Mouse (Mus musculus) forebrain, embryonic 10.5 days (tissue): Measurements from ENCODE around the gene Dennd6a. TPM values are rescaled to one million over a fixed set of nuclear protein-coding genes. Genes with fewer than 3 reads are reported as not detected.

Source experiments
- DNase-seq: peaks from one replicate; pipeline ENCODE4 v3.0.0-alpha.2; 2017; ENCODE audit warnings: low spot score; ENCODE audit errors: extremely low spot score
- H3K27ac ChIP-seq: fragments of 300-500 bp; sonication (generic); 2 replicates; pipeline ENCODE4 v1.5.1; 2016; ENCODE audit warnings: mild to moderate bottlenecking
- H3K27me3 ChIP-seq: fragments of 300-500 bp; sonication (generic); 2 replicates; pipeline ENCODE4 v1.6.1; 2016; ENCODE audit warnings: mild to moderate bottlenecking; ENCODE audit not compliant: poor library complexity, severe bottlenecking
- H3K36me3 ChIP-seq: fragments of 300-500 bp; sonication (generic); replicated peaks from 2 replicates; pipeline ENCODE4 v1.6.1; 2016; ENCODE audit warnings: mild to moderate bottlenecking, moderate library complexity
- H3K4me1 ChIP-seq: fragments of 300-500 bp; sonication (generic); 2 replicates; pipeline ENCODE4 v1.6.1; 2016
- H3K4me3 ChIP-seq: fragments of 300-500 bp; sonication (generic); 2 replicates; pipeline ENCODE4 v1.5.1; 2016; ENCODE audit warnings: mild to moderate bottlenecking, moderate library complexity
- H3K9me3 ChIP-seq: fragments of 300-500 bp; sonication (generic); 2 replicates; pipeline ENCODE4 v1.6.1; 2016; ENCODE audit warnings: mild to moderate bottlenecking, moderate library complexity
- WGBS: fragments of 180-500 bp; shearing (Covaris S2); methylation state at CpG from one replicate; pipeline ENCODE4 v1.1.7; 2016; 5-methylcytosine and 5-hydroxymethylcytosine counted together
- polyA plus RNA-seq: library from polyadenylated mRNA; unstranded; fragments of >200 nt; fragmentation: Nextera tagmentation; extraction: Ambion mirVana; gene quantifications from 2 replicates; pipeline ENCODE4 v1.2.1, GENCODE M21; 2016

The Dennd6a gene
- polyA plus RNA-seq, 1 experiment from 2014 or later: 30.5 TPM

- 85% methylated on average over 10 of the region's 10 CpGs for WGBS
- H3K27ac ChIP-seq: no peak overlapping the region
Observed at GRCm38 (mm10) chr14:26547516-26548488, 25.9 kb upstream of the Dennd6a start.

GRCm38 (mm10) chr14:26550712-26551111 lies 22.9 kb upstream of the Dennd6a start:
- H3K9me3 ChIP-seq: no peaks in the 10 kb centered on the region
- 92% methylated on average over 8 of the region's 8 CpGs for WGBS
- H3K36me3 ChIP-seq: no peaks in the 10 kb centered on the region
- H3K4me1 ChIP-seq: no peaks in the 10 kb centered on the region
- H3K4me3 ChIP-seq: no peak overlapping the region
- H3K27me3 ChIP-seq: no peaks in the 10 kb centered on the region
- no peak overlapping the region for H3K27ac ChIP-seq
- DNase-seq: no peak

More at GRCm38 (mm10) chr14:26547516-26548488, 25.9 kb upstream of the Dennd6a start:
- DNase-seq: no peak
- Histone ChIP-seq H3K27me3 (no peaks in the 10 kb centered on the region), H3K36me3 (no peaks in the 10 kb centered on the region), H3K4me3 (no peak overlapping the region), H3K9me3 (no peaks in the 10 kb centered on the region), H3K4me1 (no peaks in the 10 kb centered on the region)

GRCm38 (mm10) chr14:26552441-26552840 lies 21.2 kb upstream of the Dennd6a start:
- H3K4me3 ChIP-seq: no peak overlapping the region
- H3K27me3 ChIP-seq: no peaks in the 10 kb centered on the region
- 83% methylated on average over 2 of the region's 2 CpGs for WGBS
- H3K9me3 ChIP-seq: no peaks in the 10 kb centered on the region
- DNase-seq: no peak
- no peaks in the 10 kb centered on the region for H3K36me3 ChIP-seq
- H3K4me1 ChIP-seq: peaks cover 1% of the 10 kb centered on the region
- H3K27ac ChIP-seq: no peak overlapping the region

- Histone ChIP-seq H3K4me3 (no peak overlapping the region), H3K4me1 (peaks cover 5% of the 10 kb centered on the region), H3K36me3 (no peaks in the 10 kb centered on the region), H3K9me3 (no peaks in the 10 kb centered on the region), H3K27me3 (no peaks in the 10 kb centered on the region), H3K27ac (no peak overlapping the region)
- no peak for DNase-seq
- WGBS: 89% methylated on average over 3 of the region's 3 CpGs
Observed at GRCm38 (mm10) chr14:26552853-26553252, 20.8 kb upstream of the Dennd6a start.

- Histone ChIP-seq H3K4me3 (no peak overlapping the region), H3K4me1 (peaks cover 5% of the 10 kb centered on the region), H3K27ac (no peak overlapping the region), H3K9me3 (0 out of 2 replicates have a peak, but pooled peaks cover 3% of the 10 kb centered on the region), H3K27me3 (no peaks in the 10 kb centered on the region), H3K36me3 (no peaks in the 10 kb centered on the region)
- no peak for DNase-seq
- WGBS: 53% methylated on average over 1 of the region's 1 CpGs
Observed at GRCm38 (mm10) chr14:26557581-26557980, 16.1 kb upstream of the Dennd6a start.

- 95% methylated on average over 7 of the region's 7 CpGs for WGBS
- peaks cover 5% of the 10 kb centered on the region for H3K4me1 ChIP-seq
Observed at GRCm38 (mm10) chr14:26558536-26558935, 15.1 kb upstream of the Dennd6a start.

GRCm38 (mm10) chr14:26562247-26562646 lies 11.4 kb upstream of the Dennd6a start:
- no peak overlapping the region for H3K4me3 ChIP-seq
- H3K27me3 ChIP-seq: no peaks in the 10 kb centered on the region
- H3K27ac ChIP-seq: no peak overlapping the region
- 0 out of 2 replicates have a peak, but pooled peaks cover 3% of the 10 kb centered on the region for H3K9me3 ChIP-seq
- H3K36me3 ChIP-seq: no peaks in the 10 kb centered on the region
- 81% methylated on average over 2 of the region's 2 CpGs for WGBS
- peaks cover 5% of the 10 kb centered on the region for H3K4me1 ChIP-seq
- DNase-seq: no peak

More at GRCm38 (mm10) chr14:26558536-26558935, 15.1 kb upstream of the Dennd6a start:
- no peaks in the 10 kb centered on the region for H3K27me3 ChIP-seq
- no peak overlapping the region for H3K27ac ChIP-seq
- no peak overlapping the region for H3K4me3 ChIP-seq
- 0 out of 2 replicates have a peak, but pooled peaks cover 3% of the 10 kb centered on the region for H3K9me3 ChIP-seq
- H3K36me3 ChIP-seq: no peaks in the 10 kb centered on the region
- DNase-seq: no peak

- Histone ChIP-seq H3K27me3 (no peaks in the 10 kb centered on the region), H3K4me1 (no peaks in the 10 kb centered on the region), H3K9me3 (no peaks in the 10 kb centered on the region), H3K27ac (no peak overlapping the region), H3K36me3 (no peaks in the 10 kb centered on the region), H3K4me3 (no peak overlapping the region)
- no peak for DNase-seq
- WGBS: 88% methylated on average over 4 of the region's 4 CpGs
Observed at GRCm38 (mm10) chr14:26569880-26570279, 3.8 kb upstream of the Dennd6a start.

GRCm38 (mm10) chr14:26571951-26572675 lies 1.5 kb upstream of the Dennd6a start:
- Histone ChIP-seq H3K36me3 (no peaks in the 10 kb centered on the region), H3K9me3 (no peaks in the 10 kb centered on the region), H3K27ac (no peak overlapping the region), H3K4me3 (no peak overlapping the region), H3K27me3 (no peaks in the 10 kb centered on the region), H3K4me1 (no peaks in the 10 kb centered on the region)
- WGBS: 57% methylated on average over 4 of the region's 4 CpGs
- DNase-seq: no peak

GRCm38 (mm10) chr14:26576255-26576780 lies 2.7 kb downstream of the Dennd6a start:
- no peaks in the 10 kb centered on the region for H3K36me3 ChIP-seq
- WGBS: 75% methylated on average over 3 of the region's 3 CpGs
- no peak overlapping the region for H3K27ac ChIP-seq
- H3K4me3 ChIP-seq: no peak overlapping the region
- no peaks in the 10 kb centered on the region for H3K9me3 ChIP-seq
- H3K27me3 ChIP-seq: no peaks in the 10 kb centered on the region
- DNase-seq: no peak
- peaks cover 22% of the 10 kb centered on the region for H3K4me1 ChIP-seq

- H3K36me3 ChIP-seq: peaks cover 7% of the 10 kb centered on the region
- H3K4me1 ChIP-seq: peaks cover 23% of the 10 kb centered on the region
- peak overlapping the region; percentile 97 for H3K4me3 ChIP-seq
- 77% methylated on average over 6 of the region's 6 CpGs for WGBS
- DNase-seq: no peak
- H3K9me3 ChIP-seq: peaks cover 4% of the 10 kb centered on the region; the same call in 1 of the 2 replicates
- H3K27ac ChIP-seq: no peak overlapping the region
- H3K27me3 ChIP-seq: no peaks in the 10 kb centered on the region
Observed at GRCm38 (mm10) chr14:26578791-26579191, 5.1 kb downstream of the Dennd6a start.
